Mouse (Mus musculus): Measurements from ENCODE around the gene Rrnad1. TPM values are rescaled to one million over a fixed set of nuclear protein-coding genes. Genes with fewer than 3 reads are reported as not detected.

Rrnad1 gene
- polyA plus RNA-seq, 1 experiment = 17.8 TPM

DNA sequence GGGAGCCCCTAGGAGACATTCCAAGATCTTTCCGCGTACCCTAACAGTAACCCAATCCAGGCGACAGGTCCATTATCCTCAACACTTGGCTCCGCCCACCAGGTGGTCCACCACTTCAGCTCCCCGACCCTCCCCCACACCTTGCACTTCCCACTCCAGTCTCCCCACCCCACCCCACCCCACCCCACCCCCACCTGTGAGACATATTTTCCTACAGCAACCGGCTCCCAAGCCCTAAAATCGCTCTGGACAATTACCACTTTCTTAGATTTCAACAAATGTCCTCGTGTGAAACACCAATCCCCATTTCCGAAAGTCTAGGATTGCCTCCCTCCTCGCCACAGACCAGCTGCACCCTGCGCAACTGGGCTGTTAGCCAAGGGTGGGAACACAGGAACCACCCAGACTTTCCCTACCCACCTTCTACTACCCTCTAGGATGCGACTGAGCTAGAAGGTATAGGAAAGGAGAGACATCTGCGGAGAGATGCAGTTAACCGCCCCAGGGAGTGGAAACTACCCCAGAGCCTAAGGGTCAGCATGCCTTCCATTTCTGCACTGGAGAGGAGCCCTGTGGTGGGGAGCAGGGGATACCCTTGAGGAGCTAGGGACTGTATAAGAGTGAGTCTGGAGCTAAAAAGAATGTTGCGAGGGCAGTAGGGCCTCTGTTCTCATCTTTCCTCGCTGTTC lies 18.9 kb upstream of the Rrnad1 start:
- H3K27ac ChIP-seq (ENCODE audit: insufficient read depth, low read depth, low read length) = no peak overlapping the region
- TF ChIP-seq CTCF (IDR thresholded peaks at IDR 0.05; ENCODE audit: low read depth, low read length) (no peak), POLR2A (IDR thresholded peaks at IDR 0.05; ENCODE audit: borderline replicate concordance, low read depth, low read length) (no peak)
- H3K4me1 ChIP-seq (ENCODE audit: control insufficient read depth, insufficient read depth, low read length) = peaks cover 6% of the 10 kb centered on the region; the same call in 1 of the 2 replicates
- no peak overlapping the region for H3K4me3 ChIP-seq (ENCODE audit: insufficient read depth, low read length)

DNA sequence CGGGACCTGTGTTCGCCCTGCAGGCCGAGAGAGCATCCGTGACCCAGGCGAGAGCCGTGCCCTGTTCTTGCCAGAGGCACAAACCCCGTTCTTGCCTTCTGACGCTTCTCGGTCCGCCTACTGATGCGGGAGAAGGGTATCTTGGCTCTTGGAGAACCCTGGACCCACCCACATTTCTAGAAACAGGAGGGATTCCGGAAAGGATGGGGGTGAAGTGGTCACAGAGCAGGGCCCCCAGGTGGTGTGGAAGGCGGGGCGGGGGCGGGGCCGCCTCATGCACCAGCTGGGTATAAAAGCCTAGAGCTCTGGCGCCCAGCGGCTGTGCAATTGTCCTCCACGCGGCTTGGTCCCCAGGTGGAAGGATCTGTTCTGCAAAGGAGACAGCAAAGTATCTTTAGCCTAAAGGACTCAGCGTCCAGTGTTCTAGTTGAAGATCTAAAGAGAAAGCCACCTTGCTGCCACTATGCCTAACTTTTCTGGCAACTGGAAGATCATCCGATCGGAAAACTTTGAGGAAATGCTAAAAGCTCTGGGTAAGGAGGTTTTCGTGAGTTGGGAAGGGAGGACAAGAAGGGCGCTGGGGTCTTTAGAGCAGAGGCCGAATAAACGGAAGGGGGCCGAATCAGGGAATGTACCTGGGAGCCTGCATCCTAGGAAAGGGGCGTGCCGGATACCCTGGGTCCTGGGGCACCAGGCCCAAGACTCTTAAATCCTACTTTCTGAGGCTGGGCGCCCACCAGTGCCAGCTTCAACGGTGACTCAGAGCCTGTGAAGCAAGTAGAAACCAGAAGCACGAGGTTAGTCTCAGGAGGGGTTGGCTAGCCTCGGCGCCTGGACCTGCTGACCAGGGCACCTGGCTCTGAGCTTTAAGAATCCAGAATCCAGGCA lies 18.1 kb upstream of the Rrnad1 start, which contains the start of gene Crabp2:
Gene Crabp2, plus strand, starts transcription at position 289 of the 888 bp plus-strand sequence.
- TF ChIP-seq POLR2A (IDR thresholded peaks at IDR 0.05; ENCODE audit: borderline replicate concordance, low read depth, low read length) = no peak
- TF ChIP-seq CTCF (IDR thresholded peaks at IDR 0.05; ENCODE audit: low read depth, low read length) = no peak
- no peak within 1 kb of the TSS for H3K27ac ChIP-seq (ENCODE audit: insufficient read depth, low read depth, low read length)
- H3K4me1 ChIP-seq (ENCODE audit: control insufficient read depth, insufficient read depth, low read length) = peaks cover 6% of the 10 kb centered on the region; the same call in 1 of the 2 replicates
- no peak within 1 kb of the TSS; the same call in 1 of the 2 replicates for H3K4me3 ChIP-seq (ENCODE audit: insufficient read depth, low read length)

GRCm38 (mm10) chr3:87947811-87948199 lies 17.3 kb upstream of the Rrnad1 start:
- no peak overlapping the region for H3K4me3 ChIP-seq (ENCODE audit: insufficient read depth, low read length)
- TF ChIP-seq CTCF (IDR thresholded peaks at IDR 0.05; ENCODE audit: low read depth, low read length) (no peak), POLR2A (IDR thresholded peaks at IDR 0.05; ENCODE audit: borderline replicate concordance, low read depth, low read length) (no peak)
- peaks cover 6% of the 10 kb centered on the region; the same call in 1 of the 2 replicates for H3K4me1 ChIP-seq (ENCODE audit: control insufficient read depth, insufficient read depth, low read length)
- no peak overlapping the region for H3K27ac ChIP-seq (ENCODE audit: insufficient read depth, low read depth, low read length)

GRCm38 (mm10) chr3:87947056-87947810 lies 16.7 kb upstream of the Rrnad1 start:
- 0 out of 2 replicates have a peak overlapping the region, but pooled peaks have one; percentile 3 for H3K4me3 ChIP-seq (ENCODE audit: insufficient read depth, low read length)
- TF ChIP-seq POLR2A (IDR thresholded peaks at IDR 0.05; ENCODE audit: borderline replicate concordance, low read depth, low read length) (no peak), CTCF (IDR thresholded peaks at IDR 0.05; ENCODE audit: low read depth, low read length) (no peak)
- peaks cover 6% of the 10 kb centered on the region; the same call in 1 of the 2 replicates for H3K4me1 ChIP-seq (ENCODE audit: control insufficient read depth, insufficient read depth, low read length)
- H3K27ac ChIP-seq (ENCODE audit: insufficient read depth, low read depth, low read length) = no peak overlapping the region

GRCm38 (mm10) chr3:87946541-87946860 lies 16.0 kb upstream of the Rrnad1 start:
- no peak overlapping the region for H3K27ac ChIP-seq (ENCODE audit: insufficient read depth, low read depth, low read length)
- TF ChIP-seq POLR2A (IDR thresholded peaks at IDR 0.05; ENCODE audit: borderline replicate concordance, low read depth, low read length) (no peak), CTCF (IDR thresholded peaks at IDR 0.05; ENCODE audit: low read depth, low read length) (no peak)
- H3K4me1 ChIP-seq (ENCODE audit: control insufficient read depth, insufficient read depth, low read length) = peaks cover 6% of the 10 kb centered on the region; the same call in 1 of the 2 replicates
- no peak overlapping the region for H3K4me3 ChIP-seq (ENCODE audit: insufficient read depth, low read length)

DNA sequence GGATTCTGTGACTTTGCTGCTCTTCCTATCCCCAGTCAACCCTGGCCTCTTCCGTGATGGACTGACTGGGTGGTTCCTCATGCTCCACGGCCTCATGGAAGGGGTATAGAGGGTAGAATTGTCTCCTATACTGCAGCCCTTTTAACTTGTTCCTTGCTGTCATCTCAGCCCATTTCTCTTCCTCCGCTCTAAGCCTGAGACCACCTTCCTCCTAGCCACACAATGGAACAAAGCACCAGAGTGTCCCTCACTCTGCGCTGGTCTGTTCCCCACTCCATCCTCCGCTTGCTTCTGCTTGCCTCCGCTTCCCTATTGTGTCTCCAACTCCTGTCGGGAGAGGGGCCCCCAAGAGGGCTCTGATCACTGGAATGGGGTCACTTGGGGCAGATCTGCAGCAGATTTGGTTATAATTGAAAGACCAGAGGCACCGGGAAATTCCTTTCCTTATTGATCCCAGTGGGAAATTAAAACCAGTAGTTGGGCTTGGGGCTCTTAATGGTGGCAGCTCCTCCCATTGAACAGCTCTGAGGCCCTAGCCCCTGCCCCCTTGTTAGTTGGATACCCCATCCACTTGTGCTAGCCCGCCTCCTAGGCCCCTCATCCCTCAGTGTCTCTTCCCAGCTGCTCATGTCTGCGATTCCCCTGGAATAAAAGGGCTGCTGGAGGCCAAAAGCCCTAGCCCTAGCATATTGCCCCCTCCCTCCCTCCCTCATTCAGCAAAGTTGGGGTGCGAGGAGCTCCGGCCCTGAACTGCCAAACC lies 15.4 kb upstream of the Rrnad1 start:
- TF ChIP-seq CTCF (IDR thresholded peaks at IDR 0.05; ENCODE audit: low read depth, low read length) (no peak), POLR2A (IDR thresholded peaks at IDR 0.05; ENCODE audit: borderline replicate concordance, low read depth, low read length) (no peak)
- H3K4me3 ChIP-seq (ENCODE audit: insufficient read depth, low read length) = no peak overlapping the region
- peaks cover 6% of the 10 kb centered on the region; the same call in 1 of the 2 replicates for H3K4me1 ChIP-seq (ENCODE audit: control insufficient read depth, insufficient read depth, low read length)
- no peak overlapping the region for H3K27ac ChIP-seq (ENCODE audit: insufficient read depth, low read depth, low read length)

DNA sequence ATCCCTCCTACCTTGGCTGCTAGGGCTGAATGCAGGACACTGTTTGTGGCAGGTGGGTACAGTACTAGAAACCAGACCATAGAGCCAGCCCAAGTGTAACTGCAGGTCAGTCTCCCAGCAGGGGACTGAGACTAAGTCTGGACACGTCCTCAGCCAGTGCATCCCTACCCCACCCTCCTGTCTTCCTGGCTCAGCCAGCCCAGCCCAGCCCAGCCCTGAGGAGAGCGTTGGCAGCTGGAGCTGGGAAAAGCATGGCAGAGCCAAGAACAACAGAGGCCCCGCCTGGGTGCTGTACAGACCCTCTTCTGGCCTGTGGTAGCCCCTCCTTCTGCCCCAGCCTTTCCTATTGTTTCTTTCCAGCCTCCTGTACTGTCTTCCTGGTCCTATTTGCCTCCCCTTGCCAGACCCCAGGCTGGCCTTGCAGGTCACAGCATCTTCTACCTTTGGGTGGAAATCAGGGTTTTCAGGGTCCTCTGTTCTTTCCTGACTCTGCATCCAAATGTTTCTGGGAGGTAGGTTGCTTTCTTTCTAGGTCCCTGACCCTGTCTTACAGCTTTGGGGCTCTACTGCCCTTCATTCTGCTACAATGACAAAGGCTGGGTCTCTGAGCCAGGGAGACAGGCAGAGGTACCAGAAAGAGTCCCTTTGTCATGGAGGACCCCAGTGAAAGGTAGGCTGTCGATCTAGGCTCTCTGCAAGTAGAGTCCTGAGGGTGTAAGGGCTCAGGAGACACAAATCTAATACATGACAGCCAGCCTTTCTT lies 14.5 kb upstream of the Rrnad1 start:
- Histone ChIP-seq H3K27ac (ENCODE audit: insufficient read depth, low read depth, low read length) (no peak overlapping the region), H3K4me1 (ENCODE audit: control insufficient read depth, insufficient read depth, low read length) (peaks cover 6% of the 10 kb centered on the region; the same call in 1 of the 2 replicates), H3K4me3 (ENCODE audit: insufficient read depth, low read length) (no peak overlapping the region)
- TF ChIP-seq CTCF (IDR thresholded peaks at IDR 0.05; ENCODE audit: low read depth, low read length) = no peak
- no peak for TF ChIP-seq POLR2A (IDR thresholded peaks at IDR 0.05; ENCODE audit: borderline replicate concordance, low read depth, low read length)

- no peak overlapping the region for H3K4me3 ChIP-seq (ENCODE audit: insufficient read depth, low read length)
- peaks cover 6% of the 10 kb centered on the region; the same call in 1 of the 2 replicates for H3K4me1 ChIP-seq (ENCODE audit: control insufficient read depth, insufficient read depth, low read length)
- TF ChIP-seq CTCF (IDR thresholded peaks at IDR 0.05; ENCODE audit: low read depth, low read length) = no peak
- TF ChIP-seq POLR2A (IDR thresholded peaks at IDR 0.05; ENCODE audit: borderline replicate concordance, low read depth, low read length) = no peak
- no peak overlapping the region for H3K27ac ChIP-seq (ENCODE audit: insufficient read depth, low read depth, low read length)
These were observed 13.1 kb upstream of the Rrnad1 start for GRCm38 (mm10) chr3:87943586-87943985.

Measured in bone marrow macrophage, adult 2 months (primary cell).